Mouse (Mus musculus) brain, embryonic 14.5 days (tissue): Measurements from ENCODE around the gene Sorl1.

Experiments used
- CTCF ChIP-seq: fragments of 200-500 bp; IDR thresholded peaks from 2 replicates; pipeline ENCODE4 v1.5.1; 2012; ENCODE audit warnings: inconsistent platforms, mild to moderate bottlenecking, moderate library complexity, borderline replicate concordance; ENCODE audit not compliant: insufficient read depth, insufficient read length; ENCODE audit errors: extremely low read depth
- POLR2A ChIP-seq: fragments of 200-500 bp; IDR thresholded peaks from 2 replicates; pipeline ENCODE4 v1.6.1; 2012; ENCODE audit warnings: mild to moderate bottlenecking, inconsistent platforms, borderline replicate concordance; ENCODE audit not compliant: poor library complexity, insufficient read depth, insufficient read length, severe bottlenecking; ENCODE audit errors: extremely low read depth

DNA sequence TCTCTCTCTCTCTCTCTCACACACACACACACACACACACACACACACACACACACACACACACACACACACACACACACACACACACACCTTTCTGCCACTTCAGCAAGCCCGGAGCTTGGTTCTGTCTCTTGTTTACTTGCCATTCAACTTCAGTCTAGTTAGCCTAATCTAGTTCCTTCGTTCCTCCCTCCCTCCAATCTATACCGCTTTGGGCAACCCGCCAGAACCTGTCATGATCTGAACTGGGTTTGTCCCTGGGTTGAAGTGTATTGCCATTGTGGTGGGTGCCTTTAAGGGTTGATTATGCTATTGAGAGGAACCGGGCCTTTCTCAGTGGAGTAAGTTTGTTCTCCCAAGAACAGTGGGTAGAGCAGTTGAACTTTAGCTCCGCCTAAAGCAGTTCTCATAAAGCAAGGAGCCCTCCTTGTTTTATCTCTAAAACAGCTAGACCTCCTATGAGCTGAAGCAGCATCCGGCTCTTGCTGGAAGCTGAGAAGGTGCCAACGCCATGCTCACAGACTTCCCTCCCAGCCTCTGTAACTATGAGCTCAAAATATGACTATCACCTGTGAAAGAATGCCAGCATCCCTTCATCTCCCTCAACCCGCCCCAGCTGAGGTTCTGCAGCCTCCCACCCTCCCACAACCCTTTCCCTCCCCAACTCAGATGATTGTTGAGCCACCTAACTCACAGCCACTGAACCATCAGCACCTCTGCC is 1.3 kb upstream of the Sorl1 start:
- TF ChIP-seq CTCF (no peak), POLR2A (no peak)
